Mouse (Mus musculus): ENCODE data around the gene Bex6. TPM values are rescaled to one million over a fixed set of nuclear protein-coding genes. Genes with fewer than 3 reads are reported as not detected.

The Bex6 gene
- polyA plus RNA-seq (2016; fragmentation: Nextera tagmentation; extraction: Ambion mirVana): 0.22 and 0.31 TPM in 2 replicates

DNA sequence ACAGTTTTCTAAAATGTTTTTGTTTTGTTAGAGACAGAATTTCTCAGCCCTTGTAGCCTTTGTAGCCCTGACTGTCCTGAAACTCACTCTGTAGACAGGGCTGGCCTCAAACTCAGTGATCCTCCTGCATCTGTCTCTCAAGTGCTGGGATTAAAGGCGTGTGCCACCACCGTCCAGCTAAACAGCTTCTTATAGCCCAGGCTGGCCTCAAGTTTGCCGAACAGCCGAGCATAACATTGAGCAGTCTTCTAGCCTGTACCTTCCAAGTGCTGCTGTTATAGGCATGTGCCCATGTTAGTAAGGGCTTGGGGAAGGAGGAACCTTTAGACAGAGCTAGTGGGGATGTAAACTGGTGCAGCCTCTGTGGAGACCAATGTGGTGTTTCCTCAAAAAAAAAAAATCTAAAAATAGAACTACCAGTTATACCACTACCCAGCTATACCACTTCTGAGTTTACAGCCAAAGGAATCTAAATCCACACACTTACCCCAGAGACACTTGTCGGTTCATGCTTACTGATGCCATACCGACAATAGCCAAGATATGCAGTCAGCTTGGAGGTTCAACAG, at the start of gene Bex6:
Bex6 (plus strand) TSS at position 491 of the 569 bp plus-strand sequence.
- no peak for ATAC-seq (ENCODE audit: insufficient number of reproducible peaks, insufficient read depth, low FRiP score, low TSS enrichment)
- H3K27me3 ChIP-seq: no peaks in the 10 kb centered on the region
- no peaks in the 10 kb centered on the region for H3K9me3 ChIP-seq
- no peak within 1 kb of the TSS for H3K4me3 ChIP-seq
- WGBS: 88% methylated on average over 6 of the region's 6 CpGs
- no peaks in the 10 kb centered on the region for H3K36me3 ChIP-seq
- H3K9ac ChIP-seq: no peak within 1 kb of the TSS
- H3K4me1 ChIP-seq: peaks cover 5% of the 10 kb centered on the region; the same call in 1 of the 2 replicates
- H3K27ac ChIP-seq: no peak within 1 kb of the TSS
- no peak within 1 kb of the TSS for H3K4me2 ChIP-seq (replicated peaks)

DNA sequence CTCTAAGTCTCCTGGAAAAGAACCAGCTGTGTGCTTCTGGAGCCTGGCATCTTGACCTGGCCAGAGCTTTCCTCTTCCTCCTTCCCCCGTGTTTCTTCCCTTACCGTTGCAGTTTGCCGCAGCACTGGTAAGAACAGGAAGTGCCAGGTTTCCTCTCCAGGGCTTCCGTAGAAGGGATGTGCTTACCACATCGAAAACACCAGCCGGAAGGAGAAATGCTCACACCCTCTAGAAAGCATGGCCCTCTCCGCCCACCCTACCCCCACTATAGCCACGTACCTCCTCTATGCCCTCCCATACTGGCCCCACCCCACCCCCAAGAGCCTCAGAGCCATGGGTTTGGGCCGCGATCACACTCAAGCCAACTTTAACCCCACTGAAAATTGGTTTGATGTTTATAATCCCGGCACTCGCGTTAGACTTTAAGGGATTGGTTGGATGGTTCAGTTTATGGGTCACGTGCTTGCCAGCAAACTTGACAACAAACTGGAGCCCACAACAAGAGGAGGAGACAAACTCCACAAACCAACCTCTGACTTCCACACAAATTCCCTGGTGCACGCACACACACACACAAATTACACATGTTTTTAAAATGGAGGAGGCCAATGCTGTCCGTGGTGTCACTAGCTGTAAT, 49.3 kb upstream of the Bex6 start:
- Histone ChIP-seq H3K27ac (no peak overlapping the region), H3K27me3 (no peaks in the 10 kb centered on the region), H3K4me3 (no peak overlapping the region), H3K9ac (no peak overlapping the region), H3K9me3 (no peaks in the 10 kb centered on the region), H3K4me2 (replicated peaks) (no peak overlapping the region), H3K36me3 (no peaks in the 10 kb centered on the region), H3K4me1 (no peaks in the 10 kb centered on the region)
- ATAC-seq (ENCODE audit: insufficient number of reproducible peaks, insufficient read depth, low FRiP score, low TSS enrichment): no peak
- 68% methylated on average over 16 of the region's 16 CpGs for WGBS

DNA sequence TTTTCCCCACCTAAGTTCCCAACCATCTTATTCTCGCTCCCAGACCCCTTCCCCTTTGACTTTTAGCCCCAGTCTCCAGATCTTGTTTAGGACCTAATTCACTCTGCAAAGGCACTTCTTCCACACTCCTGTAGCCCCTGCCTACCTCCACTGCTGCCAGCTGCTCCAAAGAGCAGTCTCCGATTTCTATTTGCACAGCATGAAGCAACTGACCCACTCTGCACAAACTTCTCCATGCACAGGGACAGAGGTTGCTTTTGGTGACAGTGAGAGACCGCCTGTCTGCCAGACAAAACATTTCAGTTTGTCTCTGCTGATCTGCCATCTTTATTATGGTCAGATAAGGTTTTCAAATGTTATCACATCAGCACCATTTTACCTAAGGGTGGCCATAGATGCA, 46.5 kb upstream of the Bex6 start:
- no peaks in the 10 kb centered on the region for H3K27me3 ChIP-seq
- no peak overlapping the region for H3K27ac ChIP-seq
- no peak overlapping the region for H3K4me3 ChIP-seq
- H3K4me2 ChIP-seq (replicated peaks): no peak overlapping the region
- H3K9ac ChIP-seq: no peak overlapping the region
- H3K9me3 ChIP-seq: no peaks in the 10 kb centered on the region
- no peak for ATAC-seq (ENCODE audit: insufficient number of reproducible peaks, insufficient read depth, low FRiP score, low TSS enrichment)
- 80% methylated on average over 3 of the region's 3 CpGs for WGBS
- no peaks in the 10 kb centered on the region for H3K4me1 ChIP-seq
- H3K36me3 ChIP-seq: no peaks in the 10 kb centered on the region

GRCm38 (mm10) chr16:32135842-32136357, 43.7 kb upstream of the Bex6 start:
- no peaks in the 10 kb centered on the region for H3K36me3 ChIP-seq
- WGBS: 76% methylated on average over 7 of the region's 7 CpGs
- no peak overlapping the region for H3K4me2 ChIP-seq (replicated peaks)
- no peak for ATAC-seq (ENCODE audit: insufficient number of reproducible peaks, insufficient read depth, low FRiP score, low TSS enrichment)
- no peak overlapping the region for H3K9ac ChIP-seq
- H3K27ac ChIP-seq: no peak overlapping the region
- no peak overlapping the region for H3K4me3 ChIP-seq
- H3K4me1 ChIP-seq: no peaks in the 10 kb centered on the region
- H3K27me3 ChIP-seq: no peaks in the 10 kb centered on the region
- no peaks in the 10 kb centered on the region for H3K9me3 ChIP-seq

- Histone ChIP-seq H3K36me3 (0 out of 2 replicates have a peak, but pooled peaks cover 12% of the 10 kb centered on the region), H3K9ac (no peak overlapping the region), H3K27ac (no peak overlapping the region), H3K4me1 (no peaks in the 10 kb centered on the region), H3K4me2 (replicated peaks) (no peak overlapping the region), H3K4me3 (no peak overlapping the region), H3K9me3 (0 out of 2 replicates have a peak, but pooled peaks cover 7% of the 10 kb centered on the region), H3K27me3 (no peaks in the 10 kb centered on the region)
- no peak for ATAC-seq (ENCODE audit: insufficient number of reproducible peaks, insufficient read depth, low FRiP score, low TSS enrichment)
- 86% methylated on average over 1 of the region's 1 CpGs for WGBS
Measured at GRCm38 (mm10) chr16:32138954-32139353, 40.7 kb upstream of the Bex6 start.

- Histone ChIP-seq H3K4me1 (0 out of 2 replicates have a peak, but pooled peaks cover 3% of the 10 kb centered on the region), H3K27me3 (no peaks in the 10 kb centered on the region), H3K9me3 (0 out of 2 replicates have a peak, but pooled peaks cover 7% of the 10 kb centered on the region), H3K4me3 (no peak overlapping the region), H3K27ac (no peak overlapping the region), H3K9ac (no peak overlapping the region), H3K4me2 (replicated peaks) (no peak overlapping the region), H3K36me3 (0 out of 2 replicates have a peak, but pooled peaks cover 20% of the 10 kb centered on the region)
- ATAC-seq (ENCODE audit: insufficient number of reproducible peaks, insufficient read depth, low FRiP score, low TSS enrichment): no peak
- 93% methylated on average over 15 of the region's 15 CpGs for WGBS
Measured at GRCm38 (mm10) chr16:32143766-32144165, 35.9 kb upstream of the Bex6 start.

- no peak overlapping the region for H3K9ac ChIP-seq
Measured at GRCm38 (mm10) chr16:32144592-32144991, 35.0 kb upstream of the Bex6 start.

DNA sequence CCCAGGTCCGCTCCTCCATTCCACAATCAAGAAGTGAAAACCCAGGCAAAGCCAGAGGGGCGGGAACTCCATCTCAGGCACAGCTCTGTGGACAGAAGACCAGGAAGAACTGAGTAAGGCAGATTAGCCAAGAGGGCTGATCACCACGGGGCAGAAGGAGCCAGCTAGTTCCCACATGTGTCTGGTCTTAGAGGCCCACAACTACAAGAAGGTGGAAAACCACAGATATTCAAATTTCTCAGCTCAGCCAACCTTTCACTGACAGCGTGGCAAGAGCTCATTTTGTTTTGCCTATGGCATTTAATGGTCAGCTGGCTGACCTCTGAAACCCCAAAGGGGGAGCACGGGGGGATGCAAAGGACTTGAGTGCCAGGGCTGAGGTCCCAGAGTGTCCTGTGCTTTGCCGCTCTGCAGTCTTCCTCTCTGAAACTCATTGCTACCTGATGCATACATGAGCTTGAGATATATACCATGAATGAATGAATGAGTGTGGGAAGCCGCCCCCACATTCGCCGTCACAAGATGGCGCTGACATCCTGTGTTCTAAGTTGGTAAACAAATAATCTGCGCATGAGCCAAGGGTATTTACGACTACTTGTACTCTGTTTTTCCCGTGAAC, 31.9 kb upstream of the Bex6 start:
- no peak for ATAC-seq (ENCODE audit: insufficient number of reproducible peaks, insufficient read depth, low FRiP score, low TSS enrichment)
- Histone ChIP-seq H3K27me3 (no peaks in the 10 kb centered on the region), H3K36me3 (0 out of 2 replicates have a peak, but pooled peaks cover 20% of the 10 kb centered on the region), H3K9ac (no peak overlapping the region), H3K27ac (no peak overlapping the region), H3K4me2 (replicated peaks) (peak overlapping the region; percentile 1; the same call in 1 of the 2 replicates), H3K4me1 (0 out of 2 replicates have a peak, but pooled peaks cover 3% of the 10 kb centered on the region), H3K9me3 (0 out of 2 replicates have a peak, but pooled peaks cover 7% of the 10 kb centered on the region), H3K4me3 (no peak overlapping the region)
- 54% methylated on average over 12 of the region's 13 CpGs for WGBS

More at GRCm38 (mm10) chr16:32144592-32144991, 35.0 kb upstream of the Bex6 start:
- Histone ChIP-seq H3K4me3 (no peak overlapping the region), H3K27me3 (no peaks in the 10 kb centered on the region), H3K4me2 (replicated peaks) (no peak overlapping the region), H3K4me1 (0 out of 2 replicates have a peak, but pooled peaks cover 3% of the 10 kb centered on the region), H3K36me3 (0 out of 2 replicates have a peak, but pooled peaks cover 20% of the 10 kb centered on the region), H3K9me3 (0 out of 2 replicates have a peak, but pooled peaks cover 7% of the 10 kb centered on the region), H3K27ac (no peak overlapping the region)
- no peak for ATAC-seq (ENCODE audit: insufficient number of reproducible peaks, insufficient read depth, low FRiP score, low TSS enrichment)
- WGBS: 92% methylated on average over 17 of the region's 17 CpGs

- 73% methylated on average over 1 of the region's 1 CpGs for WGBS
- no peak overlapping the region for H3K27ac ChIP-seq
- no peaks in the 10 kb centered on the region for H3K27me3 ChIP-seq
- ATAC-seq (ENCODE audit: insufficient number of reproducible peaks, insufficient read depth, low FRiP score, low TSS enrichment): no peak
- no peaks in the 10 kb centered on the region for H3K4me1 ChIP-seq
- no peak overlapping the region for H3K4me2 ChIP-seq (replicated peaks)
- no peaks in the 10 kb centered on the region for H3K9me3 ChIP-seq
- no peak overlapping the region for H3K4me3 ChIP-seq
- H3K9ac ChIP-seq: no peak overlapping the region
- H3K36me3 ChIP-seq: no peaks in the 10 kb centered on the region
Measured at GRCm38 (mm10) chr16:32153976-32154375, 25.6 kb upstream of the Bex6 start.

DNA sequence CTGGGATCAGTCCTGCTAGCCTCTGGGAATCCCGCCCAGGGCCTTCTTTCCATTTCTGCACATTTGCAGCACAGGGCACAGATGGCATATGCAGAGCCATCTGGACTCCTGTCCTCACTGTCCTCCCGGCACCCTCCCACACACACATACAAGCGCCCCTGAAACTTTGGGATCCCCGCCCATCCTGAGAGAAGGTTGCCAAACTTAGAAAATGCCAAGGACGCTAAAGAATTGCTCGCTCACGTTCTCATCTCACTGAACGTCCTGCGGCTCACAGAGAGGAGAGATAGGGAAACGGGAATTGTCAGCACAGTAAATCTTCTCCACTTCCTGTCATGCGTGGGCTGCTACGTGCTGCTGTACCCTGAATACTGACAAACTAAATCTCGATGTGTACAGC, 25.2 kb upstream of the Bex6 start:
- Histone ChIP-seq H3K4me2 (replicated peaks) (no peak overlapping the region), H3K27me3 (no peaks in the 10 kb centered on the region), H3K9ac (no peak overlapping the region), H3K9me3 (no peaks in the 10 kb centered on the region), H3K4me3 (no peak overlapping the region), H3K36me3 (no peaks in the 10 kb centered on the region), H3K4me1 (no peaks in the 10 kb centered on the region), H3K27ac (no peak overlapping the region)
- no peak for ATAC-seq (ENCODE audit: insufficient number of reproducible peaks, insufficient read depth, low FRiP score, low TSS enrichment)
- 76% methylated on average over 13 of the region's 13 CpGs for WGBS

DNA sequence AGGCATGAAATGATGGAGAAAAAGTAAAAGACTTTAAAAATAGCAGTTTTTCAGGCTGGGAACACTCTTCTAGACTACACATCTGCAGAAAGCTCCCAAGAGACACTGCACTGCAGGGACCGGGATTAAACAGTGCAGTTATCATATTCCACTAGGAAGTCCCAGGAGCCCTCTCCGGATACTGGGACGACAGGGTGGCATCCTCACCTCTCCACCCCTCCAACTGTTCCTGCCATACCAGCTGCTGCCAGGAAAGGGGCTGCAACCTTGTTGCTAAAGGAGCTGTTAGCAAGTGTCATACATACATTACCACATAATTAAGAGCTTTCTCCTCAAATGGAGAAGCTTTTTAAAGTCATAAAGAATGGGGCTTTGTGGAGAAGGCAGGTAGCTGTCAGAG, 22.9 kb upstream of the Bex6 start:
- H3K9me3 ChIP-seq: no peaks in the 10 kb centered on the region

More for the DNA sequence above, 22.9 kb upstream of the Bex6 start:
- Histone ChIP-seq H3K4me2 (replicated peaks) (no peak overlapping the region), H3K36me3 (no peaks in the 10 kb centered on the region), H3K27ac (no peak overlapping the region), H3K27me3 (no peaks in the 10 kb centered on the region), H3K4me3 (no peak overlapping the region), H3K4me1 (no peaks in the 10 kb centered on the region), H3K9ac (no peak overlapping the region)
- ATAC-seq (ENCODE audit: insufficient number of reproducible peaks, insufficient read depth, low FRiP score, low TSS enrichment): no peak
- WGBS: 59% methylated on average over 3 of the region's 3 CpGs
